Mouse (Mus musculus) lung, postnatal 0 days (tissue): ENCODE results near the gene Tcf7l2. TPM values are rescaled to one million over a fixed set of nuclear protein-coding genes. Genes with fewer than 3 reads are reported as not detected.

Source experiments
- ATAC-seq: fragments of 200-750 bp; cut with Nextera tagmentation; 2 replicates; pipeline ENCODE4 v1.8.0; 2017; ENCODE audit warnings: moderate library complexity
- DNase-seq: peaks from one replicate; pipeline ENCODE4 v3.0.0-alpha.2; 2016; ENCODE audit warnings: low spot score
- H3K27ac ChIP-seq: fragments of 300-500 bp; sonication (generic); 2 replicates; pipeline ENCODE4 v1.5.1; 2014; ENCODE audit warnings: antibody characterized with exemption, mild to moderate bottlenecking, low read length, mixed read lengths
- H3K27me3 ChIP-seq: fragments of 300-500 bp; sonication (generic); replicated peaks from 2 replicates; pipeline ENCODE4 v1.6.1; 2014; ENCODE audit warnings: low read length, mixed read lengths; ENCODE audit not compliant: insufficient read depth
- H3K36me3 ChIP-seq: fragments of 300-500 bp; sonication (generic); 2 replicates; pipeline ENCODE4 v1.6.1; 2014; ENCODE audit warnings: low read length, mixed read lengths; ENCODE audit not compliant: insufficient read depth
- H3K4me1 ChIP-seq: fragments of 300-500 bp; sonication (generic); 2 replicates; pipeline ENCODE4 v1.6.1; 2014; ENCODE audit warnings: antibody characterized with exemption, low read depth, low read length, mixed read lengths; ENCODE audit not compliant: insufficient read depth
- H3K4me2 ChIP-seq: fragments of 300-500 bp; sonication (generic); replicated peaks from 2 replicates; pipeline ENCODE4 v1.6.1; 2014; ENCODE audit warnings: low read depth, mild to moderate bottlenecking, low read length, moderate library complexity, mixed read lengths
- H3K4me3 ChIP-seq: fragments of 300-500 bp; sonication (generic); 2 replicates; pipeline ENCODE4 v1.5.1; 2014; ENCODE audit warnings: low read depth, low read length
- H3K9ac ChIP-seq: fragments of 300-500 bp; sonication (generic); replicated peaks from 2 replicates; pipeline ENCODE4 v1.6.1; 2014; ENCODE audit warnings: low read depth, mild to moderate bottlenecking
- H3K9me3 ChIP-seq: fragments of 300-500 bp; sonication (generic); 2 replicates; pipeline ENCODE4 v1.6.1; 2016; ENCODE audit warnings: low read length, mixed read lengths
- CTCF ChIP-seq: IDR thresholded peaks from 2 replicates; pipeline ENCODE4 v1.5.1; 2016; ENCODE audit warnings: antibody characterized with exemption, mild to moderate bottlenecking
- EP300 ChIP-seq: IDR thresholded peaks from 2 replicates; pipeline ENCODE4 v1.6.1; 2016; ENCODE audit warnings: antibody characterized with exemption, mild to moderate bottlenecking, control low read depth
- WGBS: fragments of 180-500 bp; shearing (Covaris S2); extraction: QIAGEN DNeasy Blood & Tissue Kit; methylation state at CpG from one replicate; pipeline ENCODE4 v1.1.7; 2014; 5-methylcytosine and 5-hydroxymethylcytosine counted together
- polyA plus RNA-seq: library from polyadenylated mRNA; unstranded; fragments of >200 nt; fragmentation: Nextera tagmentation; extraction: Ambion mirVana; gene quantifications from 2 replicates; pipeline ENCODE4 v1.2.1, GENCODE M21; 2015

Gene Tcf7l2
- polyA plus RNA-seq, 1 experiment from 2014 or later = 44.4 TPM

- DNase-seq (no peak), ATAC-seq (no peak)
- Histone ChIP-seq H3K36me3 (no peaks in the 10 kb centered on the region), H3K4me3 (no peak overlapping the region), H3K4me2 (no peak overlapping the region), H3K27ac (no peak overlapping the region), H3K27me3 (no peaks in the 10 kb centered on the region), H3K9ac (no peak overlapping the region), H3K4me1 (peaks cover 3% of the 10 kb centered on the region; the same call in 1 of the 2 replicates), H3K9me3 (no peaks in the 10 kb centered on the region)
- no peak for TF ChIP-seq EP300
- TF ChIP-seq CTCF = no peak
- WGBS = 82% methylated on average over 6 of the region's 6 CpGs
Measured at GRCm38 (mm10) chr19:55757403-55757802, 15.8 kb downstream of the Tcf7l2 start.

GRCm38 (mm10) chr19:55758158-55758557 lies 16.5 kb downstream of the Tcf7l2 start:
- no peak overlapping the region for H3K4me3 ChIP-seq
- TF ChIP-seq CTCF = no peak
- TF ChIP-seq EP300 = no peak
- no peaks in the 10 kb centered on the region for H3K9me3 ChIP-seq
- no peak overlapping the region for H3K4me2 ChIP-seq
- no peaks in the 10 kb centered on the region for H3K36me3 ChIP-seq
- no peak overlapping the region for H3K9ac ChIP-seq
- no peak for ATAC-seq
- peaks cover 3% of the 10 kb centered on the region; the same call in 1 of the 2 replicates for H3K4me1 ChIP-seq
- H3K27ac ChIP-seq = no peak overlapping the region
- no peak for DNase-seq
- H3K27me3 ChIP-seq = no peaks in the 10 kb centered on the region

GRCm38 (mm10) chr19:55759006-55759405 lies 17.4 kb downstream of the Tcf7l2 start:
- TF ChIP-seq EP300 (no peak), CTCF (no peak)
- DNase-seq = no peak
- H3K4me2 ChIP-seq = no peak overlapping the region

DNA sequence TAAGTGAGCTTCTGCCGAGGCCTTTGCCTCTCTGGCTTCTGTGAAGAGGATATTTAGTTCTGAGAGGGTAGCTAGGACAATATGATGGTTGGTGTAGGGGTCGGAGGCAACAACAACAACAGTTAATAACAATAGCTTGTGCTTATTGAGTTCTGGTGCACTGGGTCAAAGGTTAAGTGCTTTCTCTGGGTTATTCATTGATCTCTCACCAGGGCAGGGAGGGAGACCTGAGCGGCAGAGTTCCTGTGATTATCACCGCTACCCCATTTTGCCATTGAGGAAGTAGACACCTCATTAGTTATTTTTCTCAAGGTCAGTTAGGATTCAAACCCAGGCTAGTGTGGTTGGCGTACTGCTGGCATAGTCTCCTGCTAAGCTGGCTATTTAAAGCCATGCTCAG lies 19.5 kb downstream of the Tcf7l2 start:
- no peak overlapping the region for H3K4me2 ChIP-seq
- no peak overlapping the region for H3K9ac ChIP-seq
- H3K27ac ChIP-seq = no peak overlapping the region
- no peaks in the 10 kb centered on the region for H3K27me3 ChIP-seq
- H3K9me3 ChIP-seq = no peaks in the 10 kb centered on the region
- TF ChIP-seq EP300 (no peak), CTCF (no peak)
- 77% methylated on average over 5 of the region's 5 CpGs for WGBS
- ATAC-seq (no peak), DNase-seq (no peak)
- H3K4me1 ChIP-seq = peaks cover 3% of the 10 kb centered on the region; the same call in 1 of the 2 replicates
- no peaks in the 10 kb centered on the region for H3K36me3 ChIP-seq
- no peak overlapping the region for H3K4me3 ChIP-seq

More at GRCm38 (mm10) chr19:55759006-55759405, 17.4 kb downstream of the Tcf7l2 start:
- Histone ChIP-seq H3K9ac (no peak overlapping the region), H3K27ac (no peak overlapping the region), H3K9me3 (no peaks in the 10 kb centered on the region), H3K4me3 (no peak overlapping the region), H3K36me3 (no peaks in the 10 kb centered on the region), H3K4me1 (peaks cover 3% of the 10 kb centered on the region; the same call in 1 of the 2 replicates), H3K27me3 (no peaks in the 10 kb centered on the region)
- 79% methylated on average over 9 of the region's 9 CpGs for WGBS
- no peak for ATAC-seq

GRCm38 (mm10) chr19:55762187-55762586 lies 20.6 kb downstream of the Tcf7l2 start:
- no peaks in the 10 kb centered on the region for H3K27me3 ChIP-seq
- TF ChIP-seq EP300 = no peak
- no peak for TF ChIP-seq CTCF
- H3K9ac ChIP-seq = no peak overlapping the region
- no peak overlapping the region for H3K27ac ChIP-seq
- H3K4me2 ChIP-seq = no peak overlapping the region
- no peak for DNase-seq
- WGBS = 96% methylated on average over 3 of the region's 3 CpGs
- H3K4me1 ChIP-seq = no peaks in the 10 kb centered on the region
- H3K4me3 ChIP-seq = no peak overlapping the region
- no peaks in the 10 kb centered on the region for H3K36me3 ChIP-seq
- no peaks in the 10 kb centered on the region for H3K9me3 ChIP-seq
- no peak for ATAC-seq

GRCm38 (mm10) chr19:55765814-55766213 lies 24.2 kb downstream of the Tcf7l2 start:
- H3K4me2 ChIP-seq = no peak overlapping the region
- no peaks in the 10 kb centered on the region for H3K9me3 ChIP-seq
- no peaks in the 10 kb centered on the region for H3K27me3 ChIP-seq
- TF ChIP-seq EP300 = no peak
- no peak for TF ChIP-seq CTCF
- ATAC-seq (no peak), DNase-seq (no peak)
- WGBS = 79% methylated on average over 11 of the region's 11 CpGs
- H3K27ac ChIP-seq = no peak overlapping the region
- no peak overlapping the region for H3K4me3 ChIP-seq
- H3K4me1 ChIP-seq = no peaks in the 10 kb centered on the region
- no peaks in the 10 kb centered on the region for H3K36me3 ChIP-seq
- H3K9ac ChIP-seq = no peak overlapping the region

- Histone ChIP-seq H3K4me3 (no peak overlapping the region), H3K9me3 (no peaks in the 10 kb centered on the region), H3K4me2 (no peak overlapping the region), H3K9ac (no peak overlapping the region), H3K36me3 (no peaks in the 10 kb centered on the region), H3K27me3 (no peaks in the 10 kb centered on the region), H3K4me1 (no peaks in the 10 kb centered on the region), H3K27ac (no peak overlapping the region)
- DNase-seq = no peak
- TF ChIP-seq CTCF (no peak), EP300 (no peak)
- no peak for ATAC-seq
- 90% methylated on average over 6 of the region's 6 CpGs for WGBS
Measured at GRCm38 (mm10) chr19:55767104-55767503, 25.5 kb downstream of the Tcf7l2 start.
